Mouse (Mus musculus) hindbrain, embryonic 11.5 days (tissue): ENCODE data around the gene Igsf8. TPM values are rescaled to one million over a fixed set of nuclear protein-coding genes. Genes with fewer than 3 reads are reported as not detected.

Experiments used
- ATAC-seq: fragments of 200-750 bp; cut with Nextera tagmentation; 2 replicates; pipeline ENCODE4 v1.8.0; 2017; ENCODE audit warnings: mild to moderate bottlenecking, moderate TSS enrichment, moderate library complexity; ENCODE audit not compliant: low FRiP score
- DNase-seq: peaks from one replicate; pipeline ENCODE4 v3.0.0-alpha.2; 2015; ENCODE audit warnings: low spot score
- H3K27ac ChIP-seq: fragments of 300-500 bp; sonication (generic); 2 replicates; pipeline ENCODE4 v1.5.1; 2014; ENCODE audit warnings: mild to moderate bottlenecking, low read depth, low read length
- H3K27me3 ChIP-seq: fragments of 300-500 bp; sonication (generic); 2 replicates; pipeline ENCODE4 v1.6.1; 2014; ENCODE audit warnings: mild to moderate bottlenecking, low read length, moderate library complexity, mixed read lengths; ENCODE audit not compliant: control insufficient read depth, insufficient read depth
- H3K36me3 ChIP-seq: fragments of 300-500 bp; sonication (generic); 2 replicates; pipeline ENCODE4 v1.6.1; 2014; ENCODE audit warnings: mild to moderate bottlenecking, low read length, moderate library complexity, mixed read lengths; ENCODE audit not compliant: control insufficient read depth, insufficient read depth
- H3K4me1 ChIP-seq: fragments of 300-500 bp; sonication (generic); replicated peaks from 2 replicates; pipeline ENCODE4 v1.6.1; 2014; ENCODE audit warnings: low read length, mixed read lengths; ENCODE audit not compliant: control insufficient read depth, insufficient read depth
- H3K4me2 ChIP-seq: fragments of 300-500 bp; sonication (generic); replicated peaks from 2 replicates; pipeline ENCODE4 v1.6.1; 2014; ENCODE audit warnings: mild to moderate bottlenecking, low read depth, low read length
- H3K4me3 ChIP-seq: fragments of 300-500 bp; sonication (generic); 2 replicates; pipeline ENCODE4 v1.5.1; 2014; ENCODE audit warnings: low read depth, low read length
- H3K9ac ChIP-seq: fragments of 300-500 bp; sonication (generic); 2 replicates; pipeline ENCODE4 v1.6.1; 2014; ENCODE audit warnings: low read depth, low read length
- H3K9me3 ChIP-seq: fragments of 300-500 bp; sonication (generic); 2 replicates; pipeline ENCODE4 v1.6.1; 2016; ENCODE audit warnings: low read length; ENCODE audit not compliant: control insufficient read depth
- WGBS: fragments of 180-500 bp; shearing (Covaris S2); extraction: QIAGEN DNeasy Blood & Tissue Kit; methylation state at CpG from one replicate; pipeline ENCODE4 v1.1.7; 2014; 5-methylcytosine and 5-hydroxymethylcytosine counted together
- polyA plus RNA-seq: library from polyadenylated mRNA; unstranded; fragments of >200 nt; fragmentation: Nextera tagmentation; extraction: Ambion mirVana; gene quantifications from 2 replicates; pipeline ENCODE4 v1.2.1, GENCODE M21; 2014

The Igsf8 gene
- polyA plus RNA-seq, 1 experiment from 2014 or later = 123 TPM

- DNase-seq (no peak), ATAC-seq (no peak)
- Histone ChIP-seq H3K4me3 (no peak overlapping the region), H3K36me3 (no peaks in the 10 kb centered on the region), H3K4me2 (no peak overlapping the region), H3K9ac (no peak overlapping the region), H3K27me3 (peaks cover 5% of the 10 kb centered on the region; the same call in 1 of the 2 replicates), H3K9me3 (no peaks in the 10 kb centered on the region), H3K27ac (no peak overlapping the region), H3K4me1 (peaks cover 6% of the 10 kb centered on the region; the same call in 1 of the 2 replicates)
- 73% methylated on average over 2 of the region's 2 CpGs for WGBS
Measured at GRCm38 (mm10) chr1:172332925-172333324, 71.5 kb downstream of the Igsf8 start.

GRCm38 (mm10) chr1:172333512-172333911 lies 72.1 kb downstream of the Igsf8 start:
- Histone ChIP-seq H3K9me3 (no peaks in the 10 kb centered on the region), H3K9ac (no peak overlapping the region), H3K36me3 (no peaks in the 10 kb centered on the region), H3K4me1 (peaks cover 6% of the 10 kb centered on the region; the same call in 1 of the 2 replicates), H3K27me3 (peaks cover 3% of the 10 kb centered on the region; the same call in 1 of the 2 replicates), H3K4me2 (no peak overlapping the region), H3K27ac (no peak overlapping the region), H3K4me3 (no peak overlapping the region)
- ATAC-seq (0 out of 2 replicates have a peak, but pooled peaks have one; percentile 46), DNase-seq (no peak)
- WGBS = 18% methylated on average over 3 of the region's 3 CpGs

GRCm38 (mm10) chr1:172335804-172336203 lies 74.4 kb downstream of the Igsf8 start:
- no peaks in the 10 kb centered on the region for H3K9me3 ChIP-seq
- H3K36me3 ChIP-seq = no peaks in the 10 kb centered on the region
- H3K4me3 ChIP-seq = no peak overlapping the region
- no peak overlapping the region for H3K4me2 ChIP-seq
- no peak overlapping the region for H3K27ac ChIP-seq
- no peak for ATAC-seq
- WGBS = 81% methylated on average over 15 of the region's 15 CpGs
- H3K9ac ChIP-seq = no peak overlapping the region
- no peaks in the 10 kb centered on the region for H3K4me1 ChIP-seq
- no peaks in the 10 kb centered on the region for H3K27me3 ChIP-seq
- no peak for DNase-seq

- ATAC-seq (no peak), DNase-seq (no peak)
- Histone ChIP-seq H3K9me3 (no peaks in the 10 kb centered on the region), H3K4me3 (no peak overlapping the region), H3K9ac (no peak overlapping the region), H3K4me1 (peaks cover 4% of the 10 kb centered on the region; the same call in 1 of the 2 replicates), H3K4me2 (no peak overlapping the region), H3K27ac (no peak overlapping the region), H3K36me3 (no peaks in the 10 kb centered on the region), H3K27me3 (peaks cover 4% of the 10 kb centered on the region; the same call in 1 of the 2 replicates)
- 34% methylated on average over 2 of the region's 2 CpGs for WGBS
Measured at GRCm38 (mm10) chr1:172337411-172338185, 76.2 kb downstream of the Igsf8 start.

- peak within 1 kb of the TSS; percentile 46 for H3K4me3 ChIP-seq
- peak within 1 kb of the TSS; percentile 72 for H3K4me2 ChIP-seq
- peaks cover 4% of the 10 kb centered on the region; the same call in 1 of the 2 replicates for H3K27me3 ChIP-seq
- peaks cover 4% of the 10 kb centered on the region; the same call in 1 of the 2 replicates for H3K4me1 ChIP-seq
- WGBS = 2% methylated on average over 37 of the region's 38 CpGs
- ATAC-seq (peak; percentile 97), DNase-seq (peak; percentile 93)
- peak within 1 kb of the TSS; percentile 49 for H3K9ac ChIP-seq
- no peak within 1 kb of the TSS for H3K27ac ChIP-seq
- no peaks in the 10 kb centered on the region for H3K9me3 ChIP-seq
- H3K36me3 ChIP-seq = no peaks in the 10 kb centered on the region
Measured at GRCm38 (mm10) chr1:172340729-172341321, 79.4 kb downstream of the Igsf8 start, which contains the start of gene Kcnj10. Kcnj10 (plus strand) TSS chr1:172341210.

- no peak for DNase-seq
- Histone ChIP-seq H3K36me3 (no peaks in the 10 kb centered on the region), H3K9me3 (no peaks in the 10 kb centered on the region), H3K27ac (no peak overlapping the region), H3K9ac (peak overlapping the region; percentile 49), H3K4me1 (peaks cover 4% of the 10 kb centered on the region; the same call in 1 of the 2 replicates), H3K4me2 (peak overlapping the region; percentile 72), H3K27me3 (peaks cover 4% of the 10 kb centered on the region; the same call in 1 of the 2 replicates), H3K4me3 (peak overlapping the region; percentile 46)
- WGBS = 23% methylated on average over 10 of the region's 10 CpGs
- ATAC-seq = no peak; the same call in 1 of the 2 replicates
Measured at GRCm38 (mm10) chr1:172341386-172341785, 79.9 kb downstream of the Igsf8 start.

- Histone ChIP-seq H3K4me1 (peaks cover 4% of the 10 kb centered on the region; the same call in 1 of the 2 replicates), H3K36me3 (no peaks in the 10 kb centered on the region), H3K4me2 (0 out of 2 replicates have a peak overlapping the region, but pooled peaks have one; percentile 0), H3K9me3 (no peaks in the 10 kb centered on the region), H3K27ac (no peak overlapping the region), H3K9ac (no peak overlapping the region), H3K4me3 (no peak overlapping the region), H3K27me3 (peaks cover 4% of the 10 kb centered on the region; the same call in 1 of the 2 replicates)
- DNase-seq (no peak), ATAC-seq (no peak)
- WGBS = 85% methylated on average over 3 of the region's 3 CpGs
Measured at GRCm38 (mm10) chr1:172342729-172343128, 81.3 kb downstream of the Igsf8 start.

- no peak for DNase-seq
- Histone ChIP-seq H3K4me3 (no peak overlapping the region), H3K9ac (no peak overlapping the region), H3K27me3 (peaks cover 4% of the 10 kb centered on the region; the same call in 1 of the 2 replicates), H3K27ac (no peak overlapping the region), H3K9me3 (no peaks in the 10 kb centered on the region), H3K4me1 (peaks cover 4% of the 10 kb centered on the region; the same call in 1 of the 2 replicates), H3K36me3 (no peaks in the 10 kb centered on the region), H3K4me2 (no peak overlapping the region)
- no peak for ATAC-seq
- 59% methylated on average over 3 of the region's 3 CpGs for WGBS
Measured at GRCm38 (mm10) chr1:172343914-172344313, 82.5 kb downstream of the Igsf8 start.
